Mouse (Mus musculus) cerebellum, adult 2 months (tissue): ENCODE results near the gene Hist2h3c1.

Experiments used
- CTCF ChIP-seq: fragments of 200-500 bp; IDR thresholded peaks from 2 replicates; pipeline ENCODE4 v1.5.1; 2011; ENCODE audit warnings: low read depth, mild to moderate bottlenecking, control low read depth, low read length, moderate library complexity, borderline replicate concordance; ENCODE audit not compliant: insufficient read depth
- POLR2A ChIP-seq: fragments of 200-500 bp; IDR thresholded peaks from 2 replicates; pipeline ENCODE4 v1.6.1; 2011; ENCODE audit warnings: low read length, control low read depth, borderline replicate concordance; ENCODE audit not compliant: insufficient read depth

- TF ChIP-seq CTCF (no peak), POLR2A (no peak)
Measured at GRCm38 (mm10) chr3:96248141-96249033, 1.9 kb downstream of the Hist2h3c1 start.
